Comparison of ENCODE assay signal across 8 mouse cellular contexts in genomic region chr11:95586184-95586583, GRCm38 (mm10). TPM values are rescaled to one million over a fixed set of nuclear protein-coding genes. Genes with fewer than 3 reads are reported as not detected.
DNase-seq lines count a peak whose midpoint lies in the region; ATAC-seq and TF ChIP-seq lines count a peak whose summit lies in the region.

No protein-coding gene starts in this region.

- H3K9me3 ChIP-seq in CH12.LX (replicated peaks; ENCODE audit: low read length): no peaks in the 10 kb centered on the region
- no peaks in the 10 kb centered on the region for H3K9me3 ChIP-seq in forebrain, embryonic 16.5 days (ENCODE audit: control insufficient read depth, low read length)

- peak; percentile 29 to 89; a peak in 3 of 4 replicates for TF ChIP-seq CTCF in CH12.LX (conservative IDR thresholded peaks at IDR 0.05 in 1 of 2, IDR thresholded peaks at IDR 0.05 in 1 of 2; ENCODE audit: low read depth in 2 of 2, low read length in 2 of 2)

- TF ChIP-seq RAD21 in CH12.LX (IDR thresholded peaks at IDR 0.05; ENCODE audit: low read depth, low read length): peak; percentile 68

- peaks cover 0 to 11% of the 10 kb centered on the region in 2 experiments; a peak in 2 of 4 replicates for H3K4me1 ChIP-seq in CH12.LX (ENCODE audit: control insufficient read depth in 1 of 2, insufficient read depth in 2 of 2)
- peaks cover 29% of the 10 kb centered on the region for H3K4me1 ChIP-seq in forebrain, embryonic 16.5 days (replicated peaks; ENCODE audit: control insufficient read depth, insufficient read depth, low read length)

- no peak for TF ChIP-seq POLR2A in CH12.LX (IDR thresholded peaks at IDR 0.05; ENCODE audit: low read depth, low read length)

- no peaks in the 10 kb centered on the region for H3K36me3 ChIP-seq in CH12.LX (replicated peaks in 1 of 2; ENCODE audit: control insufficient read depth in 1 of 2, insufficient read depth in 1 of 2, low read length in 1 of 2)
- H3K36me3 ChIP-seq in forebrain, embryonic 16.5 days (ENCODE audit: control insufficient read depth, insufficient read depth): no peaks in the 10 kb centered on the region

- no peak overlapping the region for H3K4me3 ChIP-seq in CH12.LX (replicated peaks in 1 of 3; ENCODE audit: low read depth in 2 of 3, low read length in 2 of 3, poor library complexity in 1 of 3)
- peak overlapping the region; percentile 47 for H3K4me3 ChIP-seq in forebrain, embryonic 16.5 days (replicated peaks; ENCODE audit: low read length)

- dilution Hi-C loops in CH12.LX (cut with MboI; ENCODE audit: extremely low pct_ligation_motif_present, extremely low pct_unique_long_range_greater_than_20kb, low sequenced_read_pairs): no loop called here

- H3K79me2 ChIP-seq in CH12.LX (replicated peaks; ENCODE audit: control insufficient read depth, extremely low read depth, insufficient read depth, poor library complexity, severe bottlenecking): no peaks in the 10 kb centered on the region

- H3K9ac ChIP-seq in CH12.LX (ENCODE audit: insufficient read depth, low read depth): no peak overlapping the region
- H3K9ac ChIP-seq in forebrain, embryonic 16.5 days (replicated peaks; ENCODE audit: low read depth, low read length): peak overlapping the region; percentile 50; the same call in 1 of the 2 replicates

- peak overlapping the region; percentile 75 for H3K4me2 ChIP-seq in CH12.LX (ENCODE audit: insufficient read depth, low read depth, poor library complexity, severe bottlenecking)
- H3K4me2 ChIP-seq in forebrain, embryonic 16.5 days (ENCODE audit: low read length): peak overlapping the region; percentile 82

- no peak overlapping the region for H3K27ac ChIP-seq in CH12.LX (ENCODE audit: insufficient read depth, low read depth)
- no peak overlapping the region for H3K27ac ChIP-seq in forebrain, embryonic 16.5 days (ENCODE audit: low read length)

- TF ChIP-seq EP300 in CH12.LX (IDR thresholded peaks at IDR 0.05; ENCODE audit: low read length): no peak

- under 1% methylated on average over 25 of the region's 25 CpGs for WGBS in forebrain, embryonic 16.5 days

- DNase-seq in CH12.LX (ENCODE audit: extremely low read depth): peak; percentile 53
- peak; percentile 34 for DNase-seq in cerebellum, adult 11-12 months
- DNase-seq in heart, postnatal 25 days (ENCODE audit: low spot score): peak; percentile 58
- DNase-seq in layer of hippocampus, adult 11-12 months (ENCODE audit: low spot score): peak; percentile 85
- peak; percentile 59 to 72 for DNase-seq in lung, adult 18-20 months
- DNase-seq in testis, postnatal 14 days (ENCODE audit: low spot score): peak; percentile 84

- intact Hi-C loops in heart, postnatal 25 days (cut with DNase I): loop anchor here (1.0 to 5.0 kb wide), 2 partner anchors 53 to 61 kb away; no protein-coding TSS in a partner anchor

- in situ Hi-C loops in CH12.LX (cut with MboI; ENCODE audit: low pct_ligation_motif_present, low pct_unique_long_range_greater_than_20kb, low sequenced_read_pairs): no loop called here

- ATAC-seq in forebrain, embryonic 16.5 days: peak; percentile 72
- ATAC-seq in neutrophil, adult 5-6 weeks (ENCODE audit: extremely low read depth, insufficient number of reproducible peaks, low FRiP score, poor library complexity, severe bottlenecking): peak; percentile 50; the same call in 1 of the 2 replicates

- peaks cover 97% of the 10 kb centered on the region for H3K27me3 ChIP-seq in CH12.LX (replicated peaks)
- H3K27me3 ChIP-seq in forebrain, embryonic 16.5 days (replicated peaks; ENCODE audit: control insufficient read depth, insufficient read depth, low read length): peaks cover 57% of the 10 kb centered on the region

TF ChIP-seq in CH12.LX, 34 proteins besides CTCF, POLR2A, EP300 and RAD21:
- TF ChIP-seq TCF12 (IDR thresholded peaks at IDR 0.05; ENCODE audit: low read depth, low read length) (no peak), TBP (conservative IDR thresholded peaks at IDR 0.05; ENCODE audit: low read depth, low read length) (no peak), ZMIZ1 (IDR thresholded peaks at IDR 0.05; ENCODE audit: low read depth, low read length) (no peak), GABPA (IDR thresholded peaks at IDR 0.05; ENCODE audit: insufficient replicate concordance, low read depth, low read length) (no peak), ZKSCAN1 (IDR thresholded peaks at IDR 0.05; ENCODE audit: borderline replicate concordance, low read depth, low read length) (no peak), KAT2A (IDR thresholded peaks at IDR 0.05; ENCODE audit: insufficient replicate concordance, low read length) (no peak), SMC3 (IDR thresholded peaks at IDR 0.05; ENCODE audit: low read depth, low read length) (peak; percentile 68), MAZ (IDR thresholded peaks at IDR 0.05; ENCODE audit: low read depth, low read length) (no peak), NRF1 (IDR thresholded peaks at IDR 0.05; ENCODE audit: low read depth, low read length) (peak; percentile 86), E2F4 (IDR thresholded peaks at IDR 0.05; ENCODE audit: insufficient replicate concordance, low read depth, low read length) (no peak), NELFE (IDR thresholded peaks at IDR 0.05; ENCODE audit: low read depth, low read length) (0 out of 2 replicates have a peak, but pooled peaks have one; percentile 2), UBTF (IDR thresholded peaks at IDR 0.05; ENCODE audit: low read depth, low read length) (no peak), ZC3H11A (IDR thresholded peaks at IDR 0.05; ENCODE audit: low read depth, low read length) (no peak)

RNA-seq across cellular contexts. Expression of gene Ngfr, which starts 1.4 kb away (rescaled TPM):
- total RNA-seq in CH12.LX (2012; rRNA removed) (not detected in 2 replicates), CH12.LX (2014; rRNA removed) (not detected in 2 replicates)
- polyA plus RNA-seq in CH12.LX (2012; ENCODE audit: insufficient read length, low read depth): not detected in 2 replicates
- 8.2 and 8.7 TPM in 2 replicates for polyA plus RNA-seq in forebrain, embryonic 16.5 days (2015; fragmentation: Nextera tagmentation; extraction: Ambion mirVana)
- under 1 TPM; 0.44 to 0.70 TPM for total RNA-seq in heart, postnatal 25 days (2021)
- 2.6 and 3.4 TPM in 2 replicates for total RNA-seq in neutrophil, adult 5-6 weeks (2017)

Comparison
In these comparisons a context has a peak if more than half of its experiments do, and no peak if none do; other contexts are left out.
1. DNase-seq: peak in every context shown above with its lines; median percentile 85 in layer of hippocampus, adult 11-12 months; 84 in testis, postnatal 14 days; 66 in lung, adult 18-20 months; 58 in heart, postnatal 25 days; 53 in CH12.LX; 34 in cerebellum, adult 11-12 months.